Mouse (Mus musculus) limb, embryonic 13.5 days (tissue): ENCODE results near the gene Pdhb. TPM values are rescaled to one million over a fixed set of nuclear protein-coding genes. Genes with fewer than 3 reads are reported as not detected.

Experiments used
- ATAC-seq: fragments of 200-750 bp; cut with Nextera tagmentation; 2 replicates; pipeline ENCODE4 v1.8.0; 2017; ENCODE audit warnings: low read depth, moderate number of reproducible peaks, moderate TSS enrichment; ENCODE audit not compliant: low FRiP score
- H3K27ac ChIP-seq: fragments of 300-500 bp; sonication (generic); 2 replicates; pipeline ENCODE4 v1.5.1; 2015; ENCODE audit warnings: inconsistent platforms, mild to moderate bottlenecking, moderate library complexity
- H3K27me3 ChIP-seq: fragments of 300-500 bp; sonication (generic); 2 replicates; pipeline ENCODE4 v1.6.1; 2015; ENCODE audit warnings: mild to moderate bottlenecking, inconsistent platforms
- H3K36me3 ChIP-seq: fragments of 300-500 bp; sonication (generic); 2 replicates; pipeline ENCODE4 v1.6.1; 2015; ENCODE audit warnings: inconsistent platforms, mild to moderate bottlenecking, moderate library complexity
- H3K4me1 ChIP-seq: fragments of 300-500 bp; sonication (generic); 2 replicates; pipeline ENCODE4 v1.6.1; 2015; ENCODE audit warnings: inconsistent platforms
- H3K4me2 ChIP-seq: fragments of 300-500 bp; sonication (generic); replicated peaks from 2 replicates; pipeline ENCODE4 v1.6.1; 2015; ENCODE audit warnings: inconsistent platforms, mild to moderate bottlenecking, moderate library complexity
- H3K4me3 ChIP-seq: fragments of 300-500 bp; sonication (generic); 2 replicates; pipeline ENCODE4 v1.5.1; 2015; ENCODE audit warnings: moderate library complexity, mild to moderate bottlenecking, inconsistent platforms
- H3K9ac ChIP-seq: fragments of 300-500 bp; sonication (generic); 2 replicates; pipeline ENCODE4 v1.6.1; 2015; ENCODE audit warnings: mild to moderate bottlenecking, inconsistent platforms
- H3K9me3 ChIP-seq: fragments of 300-500 bp; sonication (generic); 2 replicates; pipeline ENCODE4 v1.6.1; 2016; ENCODE audit warnings: inconsistent platforms
- WGBS: fragments of 180-500 bp; shearing (Covaris S2); methylation state at CpG from one replicate; pipeline ENCODE4 v1.1.7; 2015; 5-methylcytosine and 5-hydroxymethylcytosine counted together
- polyA plus RNA-seq: library from polyadenylated mRNA; unstranded; fragments of >200 nt; fragmentation: Nextera tagmentation; extraction: Ambion mirVana; gene quantifications from 2 replicates; pipeline ENCODE4 v1.2.1, GENCODE M21; 2015

Pdhb gene
- 206 and 208 TPM in 2 replicates for polyA plus RNA-seq

DNA sequence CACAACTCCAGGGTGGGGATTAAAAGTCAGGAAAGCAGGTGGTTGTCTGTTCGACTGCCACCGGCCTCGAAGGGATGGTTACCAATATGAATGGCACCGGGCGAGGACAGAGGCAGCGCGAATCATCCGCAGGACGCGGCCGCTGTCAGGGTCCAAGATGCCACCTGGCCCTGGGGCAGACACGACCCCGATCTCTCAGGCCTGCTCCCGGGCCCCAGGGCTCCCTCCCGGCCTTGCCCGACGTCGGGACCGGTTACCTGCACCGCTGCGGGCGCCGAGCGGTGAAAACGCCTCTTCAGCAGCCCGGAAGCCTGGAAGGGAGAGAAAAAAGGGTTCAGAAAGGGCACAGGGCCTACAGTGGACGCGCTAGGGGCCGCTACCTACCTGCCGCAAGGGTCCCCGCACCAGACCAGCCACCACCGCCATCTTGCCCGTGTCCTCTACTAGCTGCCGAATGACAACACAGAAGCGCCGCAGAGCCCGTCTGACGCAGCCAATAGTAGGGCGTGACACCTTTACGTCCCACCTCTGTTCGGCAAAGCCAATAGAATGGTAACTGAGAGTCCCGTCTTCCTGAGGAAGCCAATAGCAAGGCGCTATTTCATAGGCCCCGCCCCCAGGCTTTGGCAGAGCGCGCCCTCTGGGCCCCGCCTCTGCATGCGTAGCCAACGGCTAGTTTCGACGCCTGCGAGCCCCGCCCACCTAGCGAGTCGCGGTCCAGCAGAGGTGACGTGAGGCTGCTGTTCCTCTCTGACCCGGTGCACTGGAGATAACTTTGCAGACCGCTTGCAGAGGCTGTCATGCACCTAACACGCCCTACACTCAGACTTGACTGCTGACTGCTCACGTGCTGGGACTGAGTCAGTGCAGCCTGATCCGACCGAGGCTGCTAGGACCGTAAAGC, at the start of gene Pdhb:
Pdhb (minus strand) TSS at position 519 of the 904 bp plus-strand sequence.
- WGBS: under 1% methylated on average over 63 of the region's 64 CpGs
- Histone ChIP-seq H3K4me3 (peak within 1 kb of the TSS; percentile 98), H3K27me3 (no peaks in the 10 kb centered on the region), H3K4me2 (peak within 1 kb of the TSS; percentile 79), H3K36me3 (peaks cover 34% of the 10 kb centered on the region), H3K9me3 (no peaks in the 10 kb centered on the region), H3K27ac (peak within 1 kb of the TSS; percentile 75), H3K4me1 (peaks cover 10% of the 10 kb centered on the region), H3K9ac (peak within 1 kb of the TSS; percentile 96)
- peak; percentile 100 for ATAC-seq

DNA sequence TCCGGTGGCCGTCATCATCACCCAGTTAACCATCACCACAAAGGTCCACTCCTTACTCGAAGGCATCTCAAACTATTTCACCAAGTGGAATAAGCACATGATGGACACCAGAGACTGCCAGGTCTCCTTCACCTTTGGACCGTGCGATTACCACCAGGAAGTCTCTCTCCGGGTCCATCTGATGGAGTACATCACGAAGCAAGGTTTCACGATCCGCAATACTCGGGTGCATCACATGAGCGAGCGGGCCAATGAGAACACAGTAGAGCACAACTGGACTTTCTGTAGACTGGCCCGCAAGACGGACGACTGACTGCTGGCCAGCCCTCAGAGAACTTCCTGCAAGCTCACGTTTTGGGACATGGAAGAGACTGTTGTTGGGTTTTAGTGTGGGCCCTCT, 49.7 kb upstream of the Pdhb start:
- 95% methylated on average over 16 of the region's 16 CpGs for WGBS
- Histone ChIP-seq H3K27ac (no peak overlapping the region), H3K27me3 (no peaks in the 10 kb centered on the region), H3K9me3 (no peaks in the 10 kb centered on the region), H3K4me3 (no peak overlapping the region), H3K9ac (no peak overlapping the region), H3K4me1 (peaks cover 13% of the 10 kb centered on the region), H3K4me2 (no peak overlapping the region), H3K36me3 (peaks cover 20% of the 10 kb centered on the region)
- ATAC-seq: no peak

DNA sequence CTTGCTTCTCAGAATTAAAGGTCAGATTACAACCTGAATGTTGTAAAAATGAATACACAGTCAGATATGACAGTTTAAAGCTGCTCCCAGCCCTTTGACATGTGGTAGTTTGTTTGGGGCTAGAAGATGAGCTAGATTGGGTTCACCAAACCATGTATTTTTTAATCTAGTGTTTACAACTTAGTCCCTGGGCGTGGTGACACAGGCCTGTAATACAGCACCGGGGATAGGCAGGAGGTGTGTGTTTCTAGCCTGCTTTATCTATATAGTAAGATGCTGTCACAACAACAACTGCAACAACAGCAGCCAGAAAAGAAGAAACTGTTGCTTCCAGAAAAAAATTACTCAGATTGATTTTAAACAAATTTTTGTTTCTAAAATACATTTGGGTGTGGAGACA, 48.1 kb upstream of the Pdhb start:
- Histone ChIP-seq H3K27ac (no peak overlapping the region), H3K4me2 (no peak overlapping the region), H3K4me3 (no peak overlapping the region), H3K9me3 (no peaks in the 10 kb centered on the region), H3K27me3 (peaks cover 2% of the 10 kb centered on the region; the same call in 1 of the 2 replicates), H3K36me3 (peaks cover 20% of the 10 kb centered on the region), H3K4me1 (peaks cover 19% of the 10 kb centered on the region), H3K9ac (no peak overlapping the region)
- no peak for ATAC-seq
- 94% methylated on average over 2 of the region's 2 CpGs for WGBS

DNA sequence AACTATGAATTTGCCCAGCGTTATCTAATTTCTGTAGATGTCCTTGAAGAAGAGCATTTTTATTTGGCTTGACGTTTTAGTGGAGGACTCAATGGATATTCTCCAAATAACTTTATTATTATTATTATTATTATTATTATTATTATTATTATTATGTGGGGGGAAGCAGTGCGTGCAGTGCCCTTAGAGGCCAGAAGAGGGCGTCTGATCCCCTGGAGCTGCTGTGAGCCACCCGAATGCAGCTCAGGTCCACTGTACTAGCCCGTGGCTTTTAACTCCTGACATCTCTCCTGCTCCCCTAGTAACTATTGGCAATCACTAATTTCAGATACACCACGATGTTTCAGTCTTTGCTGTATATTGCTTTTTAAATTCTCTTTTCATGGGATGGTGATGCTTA, 47.5 kb upstream of the Pdhb start:
- Histone ChIP-seq H3K9me3 (no peaks in the 10 kb centered on the region), H3K9ac (no peak overlapping the region), H3K4me1 (peaks cover 25% of the 10 kb centered on the region), H3K27me3 (peaks cover 4% of the 10 kb centered on the region; the same call in 1 of the 2 replicates), H3K27ac (no peak overlapping the region), H3K4me3 (no peak overlapping the region), H3K36me3 (peaks cover 20% of the 10 kb centered on the region), H3K4me2 (no peak overlapping the region)
- 71% methylated on average over 7 of the region's 7 CpGs for whole genome bisulfite sequencing
- no peak for ATAC-seq

DNA sequence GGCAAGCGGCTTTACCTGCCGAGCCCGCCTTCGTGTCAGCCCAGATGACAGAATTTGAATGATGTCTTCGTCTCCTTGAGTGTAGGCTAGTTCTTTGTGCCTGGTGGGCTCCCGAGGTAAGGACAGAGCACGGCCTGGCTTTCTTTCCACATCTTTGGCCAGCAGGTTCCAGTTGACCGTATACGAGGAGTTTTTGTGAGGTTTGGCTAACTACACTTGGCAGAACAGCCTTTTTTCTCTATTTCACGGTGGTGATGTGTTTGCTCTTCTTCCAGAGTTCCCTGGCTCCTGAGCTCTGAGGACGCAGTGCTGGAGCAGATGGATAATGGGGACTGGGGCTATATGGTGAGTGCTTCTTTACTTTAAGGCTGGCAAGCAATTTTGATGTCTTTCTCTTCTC, 47.1 kb upstream of the Pdhb start:
- H3K9ac ChIP-seq: no peak overlapping the region
- peaks cover 20% of the 10 kb centered on the region for H3K36me3 ChIP-seq
- H3K9me3 ChIP-seq: no peaks in the 10 kb centered on the region
- H3K4me2 ChIP-seq: no peak overlapping the region
- no peak for ATAC-seq
- no peak overlapping the region for H3K27ac ChIP-seq
- H3K27me3 ChIP-seq: peaks cover 4% of the 10 kb centered on the region; the same call in 1 of the 2 replicates
- H3K4me1 ChIP-seq: peaks cover 30% of the 10 kb centered on the region
- WGBS: 75% methylated on average over 11 of the region's 11 CpGs
- H3K4me3 ChIP-seq: no peak overlapping the region

DNA sequence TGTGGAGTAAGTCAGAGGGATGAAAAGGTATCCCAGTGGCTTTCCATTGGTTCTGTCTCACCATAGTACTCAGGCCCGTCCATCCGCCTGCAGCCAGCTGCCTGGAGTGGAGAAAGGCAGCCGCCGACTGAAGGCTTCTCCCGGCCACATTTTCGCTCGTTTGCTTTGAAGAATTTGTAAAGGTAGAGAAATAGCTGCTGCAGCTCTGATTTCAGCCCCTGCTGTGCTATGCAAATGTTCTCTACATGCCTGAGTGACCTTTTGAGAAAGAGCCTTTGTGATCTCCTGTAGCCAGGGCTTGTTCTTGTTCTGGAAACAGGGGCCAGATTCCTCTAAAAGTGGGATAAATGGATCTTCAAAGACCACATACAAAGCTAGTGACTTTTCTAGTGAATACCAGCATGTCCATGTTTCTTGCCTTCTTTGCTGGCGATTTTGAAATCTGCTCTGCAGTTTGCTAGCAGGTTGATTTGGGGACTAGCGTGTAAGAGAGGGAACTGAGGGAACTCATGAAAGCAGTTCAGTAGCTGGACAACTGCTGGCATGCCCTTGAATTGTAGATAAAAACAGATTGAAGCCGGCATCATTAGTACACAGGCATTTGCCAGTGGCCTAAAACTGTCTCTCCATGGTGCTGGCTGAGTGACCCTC, 46.0 kb upstream of the Pdhb start:
- no peak overlapping the region; the same call in 1 of the 2 replicates for H3K27ac ChIP-seq
- 30% methylated on average over 10 of the region's 10 CpGs for WGBS

DNA sequence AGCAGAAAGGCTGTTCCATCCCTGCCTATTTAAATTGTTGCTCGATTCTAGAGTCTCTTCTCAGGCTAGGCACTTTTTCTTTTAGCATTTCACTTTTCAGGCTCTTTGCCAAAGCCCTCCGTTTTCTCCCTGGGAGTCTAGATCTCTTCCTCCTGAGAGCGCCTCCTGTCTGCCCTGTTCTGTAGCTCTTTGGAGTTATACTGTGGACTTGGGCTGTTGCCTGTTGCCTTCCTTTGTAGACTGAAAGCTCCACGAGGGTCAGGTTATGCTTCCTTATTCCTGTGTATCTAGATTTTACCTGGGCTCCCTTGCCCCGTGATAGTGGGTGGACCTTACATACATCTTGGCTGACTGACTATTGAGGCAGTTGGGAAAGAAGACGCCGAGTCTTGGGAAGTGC, 45.4 kb upstream of the Pdhb start:
- H3K9ac ChIP-seq: no peak overlapping the region
- H3K4me3 ChIP-seq: no peak overlapping the region
- 53% methylated on average over 7 of the region's 7 CpGs for WGBS
- peaks cover 33% of the 10 kb centered on the region for H3K4me1 ChIP-seq
- H3K27ac ChIP-seq: no peak overlapping the region
- peak overlapping the region; percentile 23 for H3K4me2 ChIP-seq
- no peaks in the 10 kb centered on the region for H3K9me3 ChIP-seq
- peaks cover 4% of the 10 kb centered on the region; the same call in 1 of the 2 replicates for H3K27me3 ChIP-seq
- ATAC-seq: no peak
- H3K36me3 ChIP-seq: peaks cover 8% of the 10 kb centered on the region

More for the DNA sequence above, 46.0 kb upstream of the Pdhb start:
- Histone ChIP-seq H3K4me3 (no peak overlapping the region), H3K36me3 (peaks cover 12% of the 10 kb centered on the region), H3K4me1 (peaks cover 33% of the 10 kb centered on the region), H3K27me3 (peaks cover 4% of the 10 kb centered on the region; the same call in 1 of the 2 replicates), H3K9me3 (no peaks in the 10 kb centered on the region), H3K4me2 (peak overlapping the region; percentile 23; the same call in 1 of the 2 replicates), H3K9ac (peak overlapping the region; percentile 25; the same call in 1 of the 2 replicates)
- ATAC-seq: no peak

DNA sequence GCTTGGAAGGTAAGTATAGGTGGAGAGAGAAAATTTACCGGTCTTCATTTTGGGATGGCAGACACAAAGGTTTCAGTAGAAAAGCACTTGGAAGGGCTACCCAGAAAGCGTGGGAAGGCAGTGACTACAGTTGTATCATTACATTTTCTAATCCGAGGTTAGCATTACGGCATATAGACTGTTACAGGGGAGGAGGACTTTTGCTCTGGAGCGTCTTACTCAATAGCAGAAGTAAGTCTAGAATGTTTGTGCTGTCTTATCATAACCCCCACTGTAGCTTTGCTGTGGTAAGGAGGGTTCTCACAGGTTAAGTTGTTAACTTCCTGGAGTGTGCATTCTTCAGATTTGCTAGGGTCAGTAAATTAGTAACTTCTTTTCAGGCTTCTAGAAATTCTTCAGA, 43.3 kb upstream of the Pdhb start:
- Histone ChIP-seq H3K9me3 (no peaks in the 10 kb centered on the region), H3K4me2 (peak overlapping the region; percentile 89), H3K4me3 (0 out of 2 replicates have a peak overlapping the region, but pooled peaks have one; percentile 70), H3K4me1 (peaks cover 33% of the 10 kb centered on the region), H3K36me3 (no peaks in the 10 kb centered on the region; the same call in 1 of the 2 replicates), H3K27me3 (peaks cover 4% of the 10 kb centered on the region; the same call in 1 of the 2 replicates), H3K9ac (no peak overlapping the region), H3K27ac (no peak overlapping the region)
- 61% methylated on average over 5 of the region's 5 CpGs for WGBS
- no peak for ATAC-seq

DNA sequence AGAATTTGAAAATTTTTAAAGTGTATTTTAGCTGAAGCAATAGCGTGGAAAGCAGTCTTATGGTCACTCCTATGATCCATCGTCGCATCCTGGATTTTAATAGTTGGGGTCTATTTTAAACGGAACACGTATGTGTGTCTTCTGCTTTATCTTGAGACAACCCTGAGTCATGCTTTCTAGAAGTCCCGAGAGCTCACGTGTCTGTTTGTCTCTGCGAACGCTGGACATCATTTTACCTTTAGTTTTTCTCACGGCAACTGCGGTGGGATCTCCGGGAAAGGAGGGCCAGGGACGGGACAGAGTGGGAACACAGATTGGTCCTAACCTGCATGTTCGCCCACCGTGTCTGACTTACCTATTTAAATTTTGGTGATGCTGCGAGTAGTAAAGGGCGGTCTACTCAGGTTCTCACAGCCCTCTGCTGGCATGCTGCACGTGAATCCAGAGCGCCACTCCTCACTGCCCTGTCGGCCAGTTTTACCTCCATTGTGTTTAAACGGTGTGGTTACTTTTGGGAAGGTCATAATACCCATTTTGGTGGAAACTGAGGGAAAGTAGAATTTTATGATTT, 42.5 kb upstream of the Pdhb start:
- H3K9me3 ChIP-seq: no peaks in the 10 kb centered on the region
- H3K36me3 ChIP-seq: no peaks in the 10 kb centered on the region
- 20% methylated on average over 21 of the region's 21 CpGs for WGBS
- H3K4me2 ChIP-seq: peak overlapping the region; percentile 89
- H3K9ac ChIP-seq: no peak overlapping the region; the same call in 1 of the 2 replicates
- peaks cover 33% of the 10 kb centered on the region for H3K4me1 ChIP-seq
- peak overlapping the region; percentile 70 for H3K4me3 ChIP-seq
- H3K27me3 ChIP-seq: peaks cover 4% of the 10 kb centered on the region; the same call in 1 of the 2 replicates
- H3K27ac ChIP-seq: no peak overlapping the region
- no peak for ATAC-seq

DNA sequence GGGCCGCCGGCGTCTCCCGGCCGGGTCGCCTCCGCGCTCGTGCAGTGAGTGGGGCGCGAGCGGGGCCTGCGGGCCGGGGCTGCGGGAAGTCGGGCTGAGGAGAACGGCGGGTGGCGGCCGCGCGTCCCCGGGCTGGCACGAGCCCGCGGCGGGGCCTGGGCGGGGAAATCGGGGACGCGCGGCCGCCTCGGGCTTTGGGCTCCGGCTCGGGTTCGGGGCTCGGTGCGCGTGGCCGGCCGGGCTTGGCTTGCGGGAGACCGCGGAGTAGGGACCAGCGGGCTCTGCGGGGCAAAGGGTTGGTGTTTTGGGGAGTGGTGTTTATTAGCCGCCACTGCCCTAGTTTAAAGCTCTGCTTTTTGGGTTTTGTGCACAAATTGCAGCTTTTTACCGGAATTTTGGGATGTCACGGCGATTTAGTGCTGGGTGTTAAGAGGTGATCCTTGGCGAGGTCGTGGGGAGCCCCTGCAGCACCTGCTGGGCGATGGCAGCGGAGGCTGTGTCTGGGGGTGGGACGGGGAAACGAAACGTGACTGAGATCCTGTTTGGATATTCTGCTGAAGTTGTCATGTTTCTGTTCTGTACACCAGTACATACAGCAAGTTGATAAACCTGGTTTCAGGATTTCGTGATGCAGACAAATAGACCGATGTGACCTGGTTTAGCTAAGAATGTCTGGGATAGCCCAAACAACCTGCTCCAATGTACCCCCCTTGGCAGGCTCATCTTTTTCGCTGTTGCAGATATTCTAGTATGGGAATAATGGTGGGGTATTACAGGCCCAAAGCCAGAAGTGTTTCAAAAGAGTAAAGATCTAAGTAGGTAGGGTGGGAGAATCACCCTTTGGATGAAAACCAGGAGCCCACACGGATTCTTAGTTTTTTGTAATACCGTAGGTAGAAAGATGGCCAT, 41.7 kb upstream of the Pdhb start:
- 2% methylated on average over 46 of the region's 63 CpGs for WGBS
- peaks cover 33% of the 10 kb centered on the region for H3K4me1 ChIP-seq

DNA sequence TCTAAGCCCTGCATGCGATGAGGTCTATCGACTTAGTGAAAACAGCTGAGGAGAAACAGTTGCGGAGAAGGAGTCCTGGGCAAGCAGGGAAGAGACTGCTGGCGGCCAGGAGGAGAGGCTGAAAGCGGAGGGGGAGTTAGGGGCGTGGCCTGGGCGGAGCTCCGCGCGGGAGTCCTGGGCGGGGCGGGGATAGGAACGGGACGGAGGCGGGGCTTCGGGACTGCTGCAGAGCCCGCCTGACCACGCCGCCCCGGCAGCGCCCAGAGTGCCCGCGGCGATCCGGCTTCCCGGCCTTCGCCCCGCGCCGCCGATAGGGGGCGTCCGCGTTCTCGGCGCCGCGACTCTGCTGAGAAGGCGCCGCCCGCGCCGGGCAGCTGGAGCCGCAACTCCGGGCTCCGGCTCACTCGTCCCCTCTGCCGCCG, 41.0 kb upstream of the Pdhb start, which contains the start of gene Kctd6:
Kctd6 (plus strand) TSS at position 338 of the 422 bp plus-strand sequence.
- H3K4me1 ChIP-seq: peaks cover 30% of the 10 kb centered on the region
- under 1% methylated on average over 48 of the region's 49 CpGs for WGBS
- H3K27ac ChIP-seq: peak within 1 kb of the TSS; percentile 85; the same call in 1 of the 2 replicates
- peak within 1 kb of the TSS; percentile 70 for H3K4me3 ChIP-seq
- H3K9me3 ChIP-seq: no peaks in the 10 kb centered on the region
- no peaks in the 10 kb centered on the region for H3K36me3 ChIP-seq
- peak within 1 kb of the TSS; percentile 89 for H3K4me2 ChIP-seq
- peaks cover 4% of the 10 kb centered on the region; the same call in 1 of the 2 replicates for H3K27me3 ChIP-seq
- ATAC-seq: peak; percentile 97
- H3K9ac ChIP-seq: peak within 1 kb of the TSS; percentile 87

More for the DNA sequence above, 41.7 kb upstream of the Pdhb start:
- Histone ChIP-seq H3K27me3 (peaks cover 4% of the 10 kb centered on the region; the same call in 1 of the 2 replicates), H3K9ac (peak overlapping the region; percentile 87), H3K36me3 (no peaks in the 10 kb centered on the region), H3K4me2 (peak overlapping the region; percentile 89), H3K4me3 (peak overlapping the region; percentile 70), H3K27ac (peak overlapping the region; percentile 85; the same call in 1 of the 2 replicates), H3K9me3 (no peaks in the 10 kb centered on the region)
- peak; percentile 80 for ATAC-seq
